Mouse (Mus musculus) embryonic facial prominence, embryonic 11.5 days (tissue): Measurements from ENCODE around the gene Uqcc3. TPM values are rescaled to one million over a fixed set of nuclear protein-coding genes. Genes with fewer than 3 reads are reported as not detected.

Source experiments
- ATAC-seq: fragments of 200-750 bp; cut with Nextera tagmentation; replicated peaks from 2 replicates; pipeline ENCODE4 v1.8.0; 2017; ENCODE audit warnings: low read depth; ENCODE audit not compliant: insufficient number of reproducible peaks, low FRiP score, low TSS enrichment
- DNase-seq: peaks from one replicate; pipeline ENCODE4 v3.0.0-alpha.2; 2015; ENCODE audit warnings: low spot score
- H3K27ac ChIP-seq: fragments of 300-500 bp; sonication (generic); replicated peaks from 2 replicates; pipeline ENCODE4 v1.5.1; 2014; ENCODE audit warnings: mild to moderate bottlenecking, low read depth, low read length, control low read depth
- H3K27me3 ChIP-seq: fragments of 300-500 bp; sonication (generic); 2 replicates; pipeline ENCODE4 v1.6.1; 2014; ENCODE audit warnings: mild to moderate bottlenecking, low read length, moderate library complexity, mixed read lengths; ENCODE audit not compliant: control insufficient read depth, insufficient read depth
- H3K36me3 ChIP-seq: fragments of 300-500 bp; sonication (generic); replicated peaks from 2 replicates; pipeline ENCODE4 v1.6.1; 2014; ENCODE audit warnings: low read depth, mild to moderate bottlenecking, low read length, moderate library complexity, mixed read lengths; ENCODE audit not compliant: control insufficient read depth, insufficient read depth
- H3K4me1 ChIP-seq: fragments of 300-500 bp; sonication (generic); 2 replicates; pipeline ENCODE4 v1.6.1; 2014; ENCODE audit warnings: low read length, mixed read lengths; ENCODE audit not compliant: control insufficient read depth, insufficient read depth
- H3K4me2 ChIP-seq: fragments of 300-500 bp; sonication (generic); 2 replicates; pipeline ENCODE4 v1.6.1; 2014; ENCODE audit warnings: low read depth, mild to moderate bottlenecking, control low read depth, low read length, moderate library complexity
- H3K4me3 ChIP-seq: fragments of 300-500 bp; sonication (generic); 2 replicates; pipeline ENCODE4 v1.5.1; 2014; ENCODE audit warnings: low read depth, low read length, control low read depth
- H3K9ac ChIP-seq: fragments of 300-500 bp; sonication (generic); replicated peaks from 2 replicates; pipeline ENCODE4 v1.6.1; 2014; ENCODE audit warnings: mild to moderate bottlenecking, control low read depth, low read length
- H3K9me3 ChIP-seq: fragments of 300-500 bp; sonication (generic); replicated peaks from 2 replicates; pipeline ENCODE4 v1.6.1; 2016; ENCODE audit warnings: mild to moderate bottlenecking, low read length, inconsistent platforms, mixed read lengths; ENCODE audit not compliant: control insufficient read depth
- WGBS: fragments of 180-500 bp; shearing (Covaris S2); extraction: QIAGEN DNeasy Blood & Tissue Kit; methylation state at CpG from one replicate; pipeline ENCODE4 v1.1.7; 2014; 5-methylcytosine and 5-hydroxymethylcytosine counted together
- polyA plus RNA-seq: library from polyadenylated mRNA; unstranded; fragments of >200 nt; fragmentation: Nextera tagmentation; extraction: Ambion mirVana; gene quantifications from 2 replicates; pipeline ENCODE4 v1.2.1, GENCODE M21; 2014

Gene Uqcc3
- polyA plus RNA-seq, 1 experiment from 2014 or later, result 56.1 TPM

- peak overlapping the region; percentile 81 for H3K9ac ChIP-seq
- H3K27me3 ChIP-seq, result no peaks in the 10 kb centered on the region
- H3K4me2 ChIP-seq, result peak overlapping the region; percentile 52
- 2% methylated on average over 6 of the region's 6 CpGs for WGBS
- H3K4me3 ChIP-seq, result peak overlapping the region; percentile 76
- ATAC-seq (no peak), DNase-seq (peak; percentile 75)
- H3K36me3 ChIP-seq, result peaks cover 7% of the 10 kb centered on the region; the same call in 1 of the 2 replicates
- no peaks in the 10 kb centered on the region for H3K9me3 ChIP-seq
- H3K4me1 ChIP-seq, result no peaks in the 10 kb centered on the region
- H3K27ac ChIP-seq, result peak overlapping the region; percentile 78
Observed at GRCm38 (mm10) chr19:8920836-8921291, 40.1 kb upstream of the Uqcc3 start.

GRCm38 (mm10) chr19:8920073-8920736, 39.5 kb upstream of the Uqcc3 start, which contains the start of gene B3gat3:
Gene B3gat3 (plus strand): TSS chr19:8920374.
- Histone ChIP-seq H3K4me3 (peak within 1 kb of the TSS; percentile 76), H3K9me3 (no peaks in the 10 kb centered on the region), H3K27me3 (no peaks in the 10 kb centered on the region), H3K9ac (peak within 1 kb of the TSS; percentile 81), H3K27ac (peak within 1 kb of the TSS; percentile 78), H3K4me2 (peak within 1 kb of the TSS; percentile 52), H3K4me1 (no peaks in the 10 kb centered on the region), H3K36me3 (peaks cover 8% of the 10 kb centered on the region; the same call in 1 of the 2 replicates)
- 3% methylated on average over 47 of the region's 50 CpGs for WGBS
- ATAC-seq (peak; percentile 96), DNase-seq (peak; percentile 96)

- WGBS, result 64% methylated on average over 6 of the region's 6 CpGs
- ATAC-seq, result no peak
- H3K27me3 ChIP-seq, result no peaks in the 10 kb centered on the region
- peak overlapping the region; percentile 76 for H3K4me3 ChIP-seq
- H3K36me3 ChIP-seq, result peaks cover 12% of the 10 kb centered on the region
- H3K4me1 ChIP-seq, result no peaks in the 10 kb centered on the region
- H3K9ac ChIP-seq, result peak overlapping the region; percentile 81; the same call in 1 of the 2 replicates
- no peak for DNase-seq
- H3K9me3 ChIP-seq, result no peaks in the 10 kb centered on the region
- H3K27ac ChIP-seq, result no peak overlapping the region
- peak overlapping the region; percentile 52 for H3K4me2 ChIP-seq
Observed at GRCm38 (mm10) chr19:8919684-8920072, 39.0 kb upstream of the Uqcc3 start.

- H3K4me3 ChIP-seq, result no peak overlapping the region
- H3K27ac ChIP-seq, result no peak overlapping the region
- H3K4me1 ChIP-seq, result no peaks in the 10 kb centered on the region
- WGBS, result 90% methylated on average over 3 of the region's 3 CpGs
- H3K9me3 ChIP-seq, result no peaks in the 10 kb centered on the region
- no peaks in the 10 kb centered on the region for H3K27me3 ChIP-seq
- H3K36me3 ChIP-seq, result peaks cover 19% of the 10 kb centered on the region
- DNase-seq, result no peak
- no peak overlapping the region for H3K4me2 ChIP-seq
- no peak overlapping the region for H3K9ac ChIP-seq
- ATAC-seq, result no peak
Observed at GRCm38 (mm10) chr19:8919000-8919399, 38.3 kb upstream of the Uqcc3 start.

GRCm38 (mm10) chr19:8914212-8914611, 33.5 kb upstream of the Uqcc3 start:
- Histone ChIP-seq H3K27ac (no peak overlapping the region), H3K4me3 (no peak overlapping the region), H3K27me3 (no peaks in the 10 kb centered on the region), H3K9me3 (no peaks in the 10 kb centered on the region), H3K9ac (no peak overlapping the region), H3K4me1 (no peaks in the 10 kb centered on the region), H3K36me3 (peaks cover 32% of the 10 kb centered on the region), H3K4me2 (no peak overlapping the region)
- ATAC-seq (no peak), DNase-seq (no peak)
- 96% methylated on average over 3 of the region's 3 CpGs for WGBS

- ATAC-seq (no peak), DNase-seq (no peak)
- Histone ChIP-seq H3K27me3 (no peaks in the 10 kb centered on the region), H3K4me3 (no peak overlapping the region), H3K9ac (no peak overlapping the region), H3K36me3 (peaks cover 49% of the 10 kb centered on the region), H3K4me1 (no peaks in the 10 kb centered on the region), H3K27ac (no peak overlapping the region), H3K4me2 (no peak overlapping the region), H3K9me3 (no peaks in the 10 kb centered on the region)
- WGBS, result 90% methylated on average over 5 of the region's 5 CpGs
Observed at GRCm38 (mm10) chr19:8911810-8912209, 31.1 kb upstream of the Uqcc3 start.

GRCm38 (mm10) chr19:8908531-8908930, 27.8 kb upstream of the Uqcc3 start:
- Histone ChIP-seq H3K27me3 (no peaks in the 10 kb centered on the region), H3K4me1 (no peaks in the 10 kb centered on the region)
- no peak for ATAC-seq

GRCm38 (mm10) chr19:8903412-8903811, 22.7 kb upstream of the Uqcc3 start:
- Histone ChIP-seq H3K4me2 (no peak overlapping the region), H3K4me3 (no peak overlapping the region), H3K27me3 (no peaks in the 10 kb centered on the region), H3K36me3 (peaks cover 12% of the 10 kb centered on the region), H3K4me1 (no peaks in the 10 kb centered on the region), H3K9ac (no peak overlapping the region), H3K9me3 (no peaks in the 10 kb centered on the region), H3K27ac (no peak overlapping the region)
- DNase-seq, result no peak
- 92% methylated on average over 5 of the region's 5 CpGs for WGBS
- no peak for ATAC-seq

More at GRCm38 (mm10) chr19:8908531-8908930, 27.8 kb upstream of the Uqcc3 start:
- no peak for DNase-seq
- WGBS, result 89% methylated on average over 6 of the region's 6 CpGs
- Histone ChIP-seq H3K9ac (no peak overlapping the region), H3K36me3 (peaks cover 33% of the 10 kb centered on the region), H3K27ac (no peak overlapping the region), H3K4me2 (no peak overlapping the region), H3K9me3 (no peaks in the 10 kb centered on the region), H3K4me3 (no peak overlapping the region)
